Mouse (Mus musculus): Measurements from ENCODE around the gene Egr4. TPM values are rescaled to one million over a fixed set of nuclear protein-coding genes. Genes with fewer than 3 reads are reported as not detected.

The Egr4 gene
- not detected in 2 replicates for polyA plus RNA-seq (2015; fragmentation: Nextera tagmentation; extraction: Ambion mirVana)

DNA sequence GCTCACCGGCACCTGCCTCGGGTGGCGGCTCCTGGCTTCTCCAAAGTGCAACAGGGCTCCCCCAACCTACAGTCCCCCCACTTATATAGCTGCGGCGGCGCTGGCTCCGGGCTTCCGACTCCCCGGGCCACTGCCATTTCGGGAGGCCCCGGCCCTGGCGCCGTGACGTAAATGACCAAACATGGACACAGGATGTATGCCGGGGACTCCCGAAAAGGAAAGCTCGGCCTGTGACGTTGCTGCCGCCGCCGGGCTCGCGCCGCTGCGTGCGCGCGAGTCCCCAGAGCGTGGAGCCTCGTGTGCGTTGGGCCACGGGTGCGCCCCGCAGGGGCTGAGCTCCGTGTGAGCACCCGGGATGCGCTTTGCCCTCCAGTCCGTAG lies at the start of gene Egr4:
Egr4 (minus strand) TSS at position 59 of the 380 bp plus-strand sequence.
- H3K27ac ChIP-seq = no peak within 1 kb of the TSS
- no peaks in the 10 kb centered on the region for H3K9me3 ChIP-seq
- peak within 1 kb of the TSS; percentile 38 for H3K4me3 ChIP-seq
- H3K27me3 ChIP-seq = peaks cover 89% of the 10 kb centered on the region
- under 1% methylated on average over 36 of the region's 38 CpGs for WGBS
- peaks cover 26% of the 10 kb centered on the region for H3K4me1 ChIP-seq
- H3K9ac ChIP-seq = no peak within 1 kb of the TSS
- no peak; the same call in 1 of the 2 replicates for ATAC-seq (ENCODE audit: borderline replicate concordance, extremely low read depth, low FRiP score, low TSS enrichment)
- H3K4me2 ChIP-seq = peak within 1 kb of the TSS; percentile 80
- no peaks in the 10 kb centered on the region for H3K36me3 ChIP-seq

DNA sequence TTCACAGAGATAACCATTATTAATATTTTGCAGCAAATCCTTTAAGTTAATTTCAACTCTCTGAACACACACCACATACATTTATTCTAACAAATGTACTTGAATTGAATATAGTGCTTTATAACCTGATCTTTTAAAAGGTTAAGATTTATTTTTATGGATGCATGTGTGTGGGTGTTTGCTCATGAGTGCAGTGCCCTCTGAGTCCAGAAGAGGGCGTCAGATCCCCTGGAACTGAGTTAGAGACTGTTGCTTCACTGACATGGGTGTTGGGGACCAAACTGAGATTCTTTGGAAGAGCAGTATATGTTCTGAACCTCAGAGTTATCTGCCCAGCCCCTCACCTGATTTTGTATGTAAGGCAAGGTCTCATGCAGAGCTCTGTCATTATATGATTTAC lies 49.0 kb upstream of the Egr4 start:
- no peak for ATAC-seq (ENCODE audit: borderline replicate concordance, extremely low read depth, low FRiP score, low TSS enrichment)
- Histone ChIP-seq H3K4me2 (no peak overlapping the region), H3K9me3 (no peaks in the 10 kb centered on the region), H3K4me1 (no peaks in the 10 kb centered on the region), H3K27me3 (no peaks in the 10 kb centered on the region), H3K9ac (no peak overlapping the region), H3K36me3 (no peaks in the 10 kb centered on the region), H3K4me3 (no peak overlapping the region), H3K27ac (no peak overlapping the region)
- 11% methylated on average over 1 of the region's 1 CpGs for WGBS

DNA sequence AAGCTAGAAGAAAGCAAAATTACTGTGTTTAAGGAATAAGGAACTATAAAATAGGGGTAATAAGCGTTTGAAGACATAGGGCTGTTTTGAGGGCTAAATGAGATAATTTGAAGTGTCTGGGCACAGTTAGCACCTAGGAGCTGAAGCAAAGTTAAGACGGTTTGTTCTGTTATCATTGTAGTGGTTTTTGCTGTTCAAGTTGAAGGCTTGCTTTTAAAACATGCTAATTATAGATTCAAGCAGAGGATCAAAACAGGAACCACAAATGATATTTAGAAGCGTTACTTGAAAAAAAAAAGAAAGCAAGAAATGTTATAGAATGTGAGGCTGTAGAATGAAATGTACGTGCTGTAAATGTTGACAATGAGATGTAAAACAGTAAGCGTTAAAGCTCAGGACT lies 34.3 kb upstream of the Egr4 start:
- Histone ChIP-seq H3K4me3 (no peak overlapping the region), H3K36me3 (no peaks in the 10 kb centered on the region), H3K9ac (no peak overlapping the region), H3K27ac (no peak overlapping the region), H3K27me3 (no peaks in the 10 kb centered on the region), H3K4me1 (no peaks in the 10 kb centered on the region), H3K9me3 (no peaks in the 10 kb centered on the region), H3K4me2 (no peak overlapping the region)
- 82% methylated on average over 5 of the region's 5 CpGs for WGBS
- no peak for ATAC-seq (ENCODE audit: borderline replicate concordance, extremely low read depth, low FRiP score, low TSS enrichment)

GRCm38 (mm10) chr6:85544251-85544881 lies 31.0 kb upstream of the Egr4 start:
- H3K36me3 ChIP-seq = no peaks in the 10 kb centered on the region
- H3K4me1 ChIP-seq = no peaks in the 10 kb centered on the region
- no peak overlapping the region for H3K9ac ChIP-seq
- no peak for ATAC-seq (ENCODE audit: borderline replicate concordance, extremely low read depth, low FRiP score, low TSS enrichment)
- no peak overlapping the region for H3K4me2 ChIP-seq
- H3K27ac ChIP-seq = no peak overlapping the region
- H3K9me3 ChIP-seq = no peaks in the 10 kb centered on the region
- no peaks in the 10 kb centered on the region for H3K27me3 ChIP-seq
- 70% methylated on average over 13 of the region's 13 CpGs for WGBS
- no peak overlapping the region for H3K4me3 ChIP-seq

GRCm38 (mm10) chr6:85543351-85544175 lies 30.2 kb upstream of the Egr4 start:
- Histone ChIP-seq H3K9ac (no peak overlapping the region), H3K27me3 (no peaks in the 10 kb centered on the region), H3K4me2 (no peak overlapping the region), H3K27ac (no peak overlapping the region), H3K4me1 (no peaks in the 10 kb centered on the region), H3K36me3 (no peaks in the 10 kb centered on the region), H3K4me3 (no peak overlapping the region), H3K9me3 (no peaks in the 10 kb centered on the region)
- 67% methylated on average over 10 of the region's 10 CpGs for WGBS
- ATAC-seq (ENCODE audit: borderline replicate concordance, extremely low read depth, low FRiP score, low TSS enrichment) = no peak

DNA sequence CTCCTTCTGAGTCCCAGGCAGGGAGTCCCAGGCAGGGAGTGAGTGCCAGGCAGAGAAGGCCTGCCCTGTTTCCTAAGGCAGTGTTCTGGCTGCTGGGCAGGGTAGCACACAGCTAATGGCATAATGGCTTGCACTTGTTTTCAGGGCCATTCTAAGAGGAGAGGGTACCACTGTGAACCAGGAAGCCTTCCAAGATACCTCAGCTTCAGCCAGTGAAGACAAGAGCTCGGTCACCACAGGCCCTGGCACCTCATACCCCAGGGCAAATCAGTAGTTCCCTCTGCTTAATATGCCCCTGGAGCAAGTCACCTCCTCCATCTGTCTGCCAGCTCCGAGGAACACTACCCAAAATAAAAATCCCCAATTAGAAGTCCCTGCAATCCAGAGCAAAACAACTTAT lies 9.4 kb upstream of the Egr4 start:
- no peak for ATAC-seq (ENCODE audit: borderline replicate concordance, extremely low read depth, low FRiP score, low TSS enrichment)
- H3K4me1 ChIP-seq = no peaks in the 10 kb centered on the region
- no peaks in the 10 kb centered on the region for H3K36me3 ChIP-seq
- H3K4me2 ChIP-seq = no peak overlapping the region
- no peak overlapping the region for H3K9ac ChIP-seq
- no peak overlapping the region for H3K27ac ChIP-seq
- H3K9me3 ChIP-seq = no peaks in the 10 kb centered on the region
- no peak overlapping the region for H3K4me3 ChIP-seq
- 58% methylated on average over 2 of the region's 2 CpGs for WGBS
- peaks cover 8% of the 10 kb centered on the region; the same call in 1 of the 2 replicates for H3K27me3 ChIP-seq

DNA sequence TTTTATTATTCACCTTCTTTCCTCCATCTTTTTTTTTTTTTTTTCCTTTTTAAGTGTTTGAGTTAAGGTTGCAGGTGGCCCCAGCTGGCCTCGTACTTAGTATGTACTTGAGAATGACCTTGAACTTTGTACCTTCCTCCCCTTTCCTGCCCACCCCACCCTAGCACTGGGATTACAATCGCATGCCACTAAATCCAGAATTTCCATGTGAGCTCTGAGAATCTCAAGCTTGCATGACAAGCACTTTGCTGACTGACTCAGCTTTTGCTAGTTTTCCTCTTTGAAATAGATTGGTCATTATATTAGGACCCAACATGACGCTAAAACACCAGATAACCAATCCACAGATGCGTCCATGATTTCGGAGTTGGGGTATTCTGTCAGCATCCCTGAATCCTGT lies 8.6 kb upstream of the Egr4 start:
- Histone ChIP-seq H3K4me2 (no peak overlapping the region), H3K9ac (no peak overlapping the region), H3K36me3 (no peaks in the 10 kb centered on the region), H3K4me1 (no peaks in the 10 kb centered on the region), H3K4me3 (no peak overlapping the region), H3K27ac (no peak overlapping the region), H3K9me3 (no peaks in the 10 kb centered on the region), H3K27me3 (peaks cover 10% of the 10 kb centered on the region; the same call in 1 of the 2 replicates)
- ATAC-seq (ENCODE audit: borderline replicate concordance, extremely low read depth, low FRiP score, low TSS enrichment) = no peak
- 78% methylated on average over 5 of the region's 5 CpGs for WGBS

DNA sequence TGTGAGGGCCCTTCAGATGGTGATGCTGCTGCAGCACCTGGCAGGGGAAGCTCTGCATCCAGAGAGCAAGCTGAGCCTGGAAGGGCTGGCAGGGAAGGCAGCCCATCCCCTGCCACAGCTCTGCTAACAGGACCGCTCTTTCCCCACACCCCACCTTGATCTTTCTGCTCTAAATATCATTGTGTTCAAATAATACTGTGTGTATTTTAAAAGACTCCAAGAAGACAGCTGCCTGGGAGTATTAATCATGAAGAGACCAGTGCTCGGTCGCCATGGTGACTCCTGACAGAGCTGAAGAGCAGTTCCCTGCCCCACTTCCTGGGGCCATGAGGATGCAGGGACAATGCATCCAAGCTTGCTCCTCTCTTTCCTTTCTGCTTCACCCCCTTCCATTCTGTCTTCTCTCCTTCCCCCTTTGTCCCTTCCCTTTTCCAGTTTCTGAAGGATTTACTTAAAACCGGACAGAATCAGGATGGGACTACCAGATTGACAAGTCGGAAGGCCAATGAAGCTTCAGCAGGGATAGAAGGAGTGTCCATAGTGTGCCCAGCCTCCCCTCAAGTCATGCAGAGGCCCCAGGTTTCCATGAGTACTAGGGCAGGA lies 4.8 kb upstream of the Egr4 start:
- Histone ChIP-seq H3K4me1 (peaks cover 8% of the 10 kb centered on the region), H3K9me3 (no peaks in the 10 kb centered on the region), H3K4me2 (no peak overlapping the region), H3K27ac (no peak overlapping the region), H3K27me3 (peaks cover 44% of the 10 kb centered on the region), H3K36me3 (no peaks in the 10 kb centered on the region), H3K9ac (no peak overlapping the region), H3K4me3 (no peak overlapping the region)
- WGBS = 42% methylated on average over 5 of the region's 5 CpGs
- ATAC-seq (ENCODE audit: borderline replicate concordance, extremely low read depth, low FRiP score, low TSS enrichment) = no peak

- H3K27me3 ChIP-seq = peaks cover 66% of the 10 kb centered on the region
- no peaks in the 10 kb centered on the region for H3K36me3 ChIP-seq
- H3K27ac ChIP-seq = no peak overlapping the region
- ATAC-seq (ENCODE audit: borderline replicate concordance, extremely low read depth, low FRiP score, low TSS enrichment) = no peak
- H3K4me1 ChIP-seq = peaks cover 26% of the 10 kb centered on the region
- WGBS = 75% methylated on average over 4 of the region's 4 CpGs
- no peak overlapping the region for H3K4me3 ChIP-seq
- no peaks in the 10 kb centered on the region for H3K9me3 ChIP-seq
- no peak overlapping the region for H3K9ac ChIP-seq
- no peak overlapping the region for H3K4me2 ChIP-seq
These were observed 2.6 kb upstream of the Egr4 start for GRCm38 (mm10) chr6:85515941-85516340.

- peak overlapping the region; percentile 80 for H3K4me2 ChIP-seq
- H3K36me3 ChIP-seq = no peaks in the 10 kb centered on the region
- WGBS = under 1% methylated on average over 86 of the region's 90 CpGs
- H3K4me1 ChIP-seq = peaks cover 26% of the 10 kb centered on the region
- peaks cover 87% of the 10 kb centered on the region for H3K27me3 ChIP-seq
- no peak overlapping the region for H3K27ac ChIP-seq
- no peak overlapping the region for H3K9ac ChIP-seq
- no peak; the same call in 1 of the 2 replicates for ATAC-seq (ENCODE audit: borderline replicate concordance, extremely low read depth, low FRiP score, low TSS enrichment)
- H3K9me3 ChIP-seq = no peaks in the 10 kb centered on the region
- H3K4me3 ChIP-seq = peak overlapping the region; percentile 38
These were observed 535 bp downstream of the Egr4 start for GRCm38 (mm10) chr6:85512577-85513530.

GRCm38 (mm10) chr6:85512056-85512440 lies 1.3 kb downstream of the Egr4 start:
- peaks cover 84% of the 10 kb centered on the region for H3K27me3 ChIP-seq
- H3K4me1 ChIP-seq = peaks cover 26% of the 10 kb centered on the region
- no peak overlapping the region for H3K27ac ChIP-seq
- H3K9me3 ChIP-seq = no peaks in the 10 kb centered on the region
- H3K4me3 ChIP-seq = peak overlapping the region; percentile 22
- H3K36me3 ChIP-seq = no peaks in the 10 kb centered on the region
- ATAC-seq (ENCODE audit: borderline replicate concordance, extremely low read depth, low FRiP score, low TSS enrichment) = no peak
- peak overlapping the region; percentile 80 for H3K4me2 ChIP-seq
- WGBS = 1% methylated on average over 33 of the region's 36 CpGs
- H3K9ac ChIP-seq = no peak overlapping the region

All from lung, embryonic 15.5 days (tissue).